Mouse (Mus musculus): Measurements from ENCODE around the gene Arl6ip6. TPM values are rescaled to one million over a fixed set of nuclear protein-coding genes. Genes with fewer than 3 reads are reported as not detected.

Gene Arl6ip6
- polyA plus RNA-seq, 2 experiments = 38.8 to 44.4 TPM

DNA sequence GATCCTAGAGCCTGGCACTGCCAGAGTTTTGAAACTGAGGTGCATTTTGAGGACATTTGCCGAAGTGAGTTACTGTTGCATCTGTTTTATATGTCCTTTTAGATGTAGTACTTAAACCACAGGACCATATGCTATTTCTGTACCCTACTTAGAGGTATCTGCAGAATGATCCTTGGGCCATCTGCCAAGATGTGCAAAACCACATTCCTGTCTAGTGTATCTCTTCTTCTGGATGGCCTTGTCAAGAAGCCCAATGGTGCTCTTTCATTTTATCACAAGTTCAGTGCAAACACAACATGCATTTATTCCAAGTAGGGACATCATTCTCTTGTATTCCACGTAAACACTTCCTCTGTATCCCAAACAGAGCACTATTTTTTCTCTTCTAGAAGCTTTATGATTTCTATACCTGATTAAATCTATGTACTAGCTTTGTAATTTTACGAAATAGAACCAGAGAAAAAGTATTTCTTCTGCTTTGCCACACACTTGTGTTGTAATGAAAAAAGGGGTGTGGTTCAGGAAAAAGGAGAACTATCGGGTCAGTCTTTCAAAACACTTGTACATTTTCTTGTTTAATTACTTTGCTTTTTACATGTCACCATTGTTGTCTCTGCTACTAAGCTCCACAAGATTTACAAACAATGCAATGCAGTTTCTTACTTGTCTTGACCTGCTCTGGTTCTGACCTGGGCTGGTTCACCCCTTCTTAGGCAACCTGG lies 8.8 kb downstream of the Arl6ip6 start:
- WGBS = 87% methylated on average over 4 of the region's 4 CpGs

DNA sequence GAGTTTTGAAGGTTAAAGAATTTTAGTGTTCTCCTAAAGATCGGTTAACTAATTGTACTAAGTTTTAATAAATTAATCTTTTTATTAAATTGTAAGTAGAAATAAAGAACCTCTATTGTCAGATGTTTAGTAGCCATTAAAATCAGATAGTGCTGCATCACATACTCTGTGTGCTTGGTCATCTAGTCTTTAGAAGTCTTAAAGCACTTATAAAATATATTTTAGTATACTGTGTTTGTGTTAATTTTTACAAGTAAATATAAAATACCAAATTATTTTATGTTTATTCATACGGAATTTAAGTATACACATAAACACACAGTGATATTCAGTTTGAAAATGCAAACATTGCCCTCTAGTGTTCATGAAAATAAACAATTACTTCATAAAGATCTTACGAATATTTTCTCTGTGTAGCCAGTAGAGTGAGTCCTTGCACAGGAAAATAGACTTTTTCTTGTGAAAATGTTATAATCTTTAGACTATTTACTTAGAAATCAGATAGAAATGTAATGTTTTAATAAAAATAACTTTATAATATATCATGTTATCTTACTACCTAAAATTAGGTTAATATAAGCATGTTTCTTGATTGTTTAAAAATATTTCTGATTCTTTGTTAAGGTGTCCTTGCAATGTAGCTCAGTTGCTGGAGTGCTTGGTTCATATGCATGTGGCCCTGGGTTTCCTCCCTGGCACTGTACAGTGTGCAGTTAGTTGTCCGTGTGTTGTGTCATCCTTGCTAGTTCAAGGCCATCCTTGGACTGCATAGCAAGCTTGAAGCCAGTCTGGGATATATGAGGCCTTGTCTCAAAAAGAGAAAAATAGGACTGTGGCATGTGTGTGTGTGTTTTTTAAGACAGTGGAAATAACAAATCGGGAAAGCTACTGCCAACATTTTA lies 13.1 kb downstream of the Arl6ip6 start:
- no peaks in the 10 kb centered on the region for H3K4me1 ChIP-seq (ENCODE audit: control insufficient read depth, insufficient read depth, low read length)
- 0 out of 2 replicates have a peak, but pooled peaks have one; percentile 34 for ATAC-seq (ENCODE audit: low FRiP score, low read depth)
- H3K9ac ChIP-seq (ENCODE audit: low read depth, low read length, severe bottlenecking) = no peak overlapping the region
- no peaks in the 10 kb centered on the region for H3K9me3 ChIP-seq (ENCODE audit: control insufficient read depth, low read length)
- H3K27ac ChIP-seq (replicated peaks; ENCODE audit: low read depth, low read length) = no peak overlapping the region
- TF ChIP-seq POLR2A (IDR thresholded peaks at IDR 0.05; ENCODE audit: borderline replicate concordance, extremely low read depth, insufficient read depth, insufficient read length) = no peak
- H3K27me3 ChIP-seq (ENCODE audit: control insufficient read depth, insufficient read depth, low read length) = no peaks in the 10 kb centered on the region
- H3K4me3 ChIP-seq (replicated peaks; ENCODE audit: low read length) = no peak overlapping the region
- peak; percentile 56 for DNase-seq (ENCODE audit: low spot score)
- H3K4me2 ChIP-seq (replicated peaks; ENCODE audit: low read depth, low read length, severe bottlenecking) = no peak overlapping the region
- H3K36me3 ChIP-seq (ENCODE audit: control insufficient read depth, insufficient read depth, low read length) = peaks cover 24% of the 10 kb centered on the region
- 70% methylated on average over 5 of the region's 5 CpGs for WGBS

More for the DNA sequence above, 8.8 kb downstream of the Arl6ip6 start:
- ATAC-seq (ENCODE audit: low FRiP score, low read depth) = no peak
- H3K9ac ChIP-seq (ENCODE audit: low read depth, low read length, severe bottlenecking) = no peak overlapping the region
- H3K36me3 ChIP-seq (ENCODE audit: control insufficient read depth, insufficient read depth, low read length) = peaks cover 40% of the 10 kb centered on the region
- no peak for DNase-seq (ENCODE audit: low spot score)
- no peak overlapping the region for H3K27ac ChIP-seq (replicated peaks; ENCODE audit: low read depth, low read length)
- TF ChIP-seq POLR2A (IDR thresholded peaks at IDR 0.05; ENCODE audit: borderline replicate concordance, extremely low read depth, insufficient read depth, insufficient read length) = no peak
- H3K9me3 ChIP-seq (ENCODE audit: control insufficient read depth, low read length) = no peaks in the 10 kb centered on the region
- H3K4me3 ChIP-seq (replicated peaks; ENCODE audit: low read length) = no peak overlapping the region
- H3K27me3 ChIP-seq (ENCODE audit: control insufficient read depth, insufficient read depth, low read length) = no peaks in the 10 kb centered on the region
- no peak overlapping the region for H3K4me2 ChIP-seq (replicated peaks; ENCODE audit: low read depth, low read length, severe bottlenecking)
- no peaks in the 10 kb centered on the region for H3K4me1 ChIP-seq (ENCODE audit: control insufficient read depth, insufficient read depth, low read length)

DNA sequence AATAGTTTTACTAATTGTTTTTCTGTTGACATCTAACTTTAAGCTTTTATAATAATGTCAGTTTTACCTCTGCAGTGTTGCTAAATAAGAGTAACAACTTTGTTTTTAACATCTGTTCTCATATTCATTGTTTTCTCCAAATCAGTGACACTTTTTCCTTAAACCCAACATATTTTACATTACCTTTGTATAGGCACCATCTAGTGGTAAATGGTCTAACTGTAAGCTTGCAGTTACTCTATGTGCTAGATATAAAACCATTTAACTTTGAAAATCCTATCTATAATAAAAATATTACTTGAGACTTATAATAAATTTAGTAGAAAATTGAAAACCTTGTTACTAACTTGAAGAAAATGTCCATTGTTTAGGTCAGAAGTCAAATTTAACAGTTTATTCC lies 15.2 kb downstream of the Arl6ip6 start:
- no peak overlapping the region for H3K9ac ChIP-seq (ENCODE audit: low read depth, low read length, severe bottlenecking)
- H3K4me2 ChIP-seq (replicated peaks; ENCODE audit: low read depth, low read length, severe bottlenecking) = no peak overlapping the region
- no peak overlapping the region for H3K27ac ChIP-seq (replicated peaks; ENCODE audit: low read depth, low read length)
- H3K36me3 ChIP-seq (ENCODE audit: control insufficient read depth, insufficient read depth, low read length) = peaks cover 16% of the 10 kb centered on the region
- no peak for TF ChIP-seq POLR2A (IDR thresholded peaks at IDR 0.05; ENCODE audit: borderline replicate concordance, extremely low read depth, insufficient read depth, insufficient read length)
- ATAC-seq (ENCODE audit: low FRiP score, low read depth) = no peak
- H3K4me3 ChIP-seq (replicated peaks; ENCODE audit: low read length) = no peak overlapping the region
- no peaks in the 10 kb centered on the region for H3K9me3 ChIP-seq (ENCODE audit: control insufficient read depth, low read length)
- no peak for DNase-seq (ENCODE audit: low spot score)
- H3K4me1 ChIP-seq (ENCODE audit: control insufficient read depth, insufficient read depth, low read length) = no peaks in the 10 kb centered on the region
- no peaks in the 10 kb centered on the region for H3K27me3 ChIP-seq (ENCODE audit: control insufficient read depth, insufficient read depth, low read length)

DNA sequence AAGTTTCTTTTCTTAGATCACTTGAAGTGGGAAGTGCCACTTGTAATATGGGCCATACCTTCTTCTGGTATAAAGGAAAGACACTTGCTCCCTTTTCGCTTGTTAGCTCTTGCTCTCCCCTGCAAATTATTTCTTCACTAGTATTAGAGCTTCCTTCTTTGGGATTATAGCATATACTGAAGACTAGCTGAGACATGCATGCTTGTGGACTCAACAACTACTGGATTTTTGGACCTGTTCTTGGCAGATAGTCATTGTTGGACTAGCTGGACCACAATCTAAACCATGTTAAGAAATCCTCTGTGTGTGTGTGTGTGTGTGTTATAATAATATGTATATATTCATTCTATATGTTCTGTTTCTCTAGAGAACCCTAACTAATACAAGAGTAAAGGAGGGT lies 22.0 kb downstream of the Arl6ip6 start:
- DNase-seq (ENCODE audit: low spot score) (no peak), ATAC-seq (ENCODE audit: low FRiP score, low read depth) (no peak)
- Histone ChIP-seq H3K27ac (replicated peaks; ENCODE audit: low read depth, low read length) (no peak overlapping the region), H3K4me1 (ENCODE audit: control insufficient read depth, insufficient read depth, low read length) (no peaks in the 10 kb centered on the region), H3K36me3 (ENCODE audit: control insufficient read depth, insufficient read depth, low read length) (peaks cover 33% of the 10 kb centered on the region), H3K9ac (ENCODE audit: low read depth, low read length, severe bottlenecking) (no peak overlapping the region), H3K9me3 (ENCODE audit: control insufficient read depth, low read length) (no peaks in the 10 kb centered on the region), H3K27me3 (ENCODE audit: control insufficient read depth, insufficient read depth, low read length) (no peaks in the 10 kb centered on the region), H3K4me2 (replicated peaks; ENCODE audit: low read depth, low read length, severe bottlenecking) (no peak overlapping the region), H3K4me3 (replicated peaks; ENCODE audit: low read length) (no peak overlapping the region)
- 98% methylated on average over 1 of the region's 1 CpGs for WGBS
- TF ChIP-seq POLR2A (IDR thresholded peaks at IDR 0.05; ENCODE audit: borderline replicate concordance, extremely low read depth, insufficient read depth, insufficient read length) = no peak

DNA sequence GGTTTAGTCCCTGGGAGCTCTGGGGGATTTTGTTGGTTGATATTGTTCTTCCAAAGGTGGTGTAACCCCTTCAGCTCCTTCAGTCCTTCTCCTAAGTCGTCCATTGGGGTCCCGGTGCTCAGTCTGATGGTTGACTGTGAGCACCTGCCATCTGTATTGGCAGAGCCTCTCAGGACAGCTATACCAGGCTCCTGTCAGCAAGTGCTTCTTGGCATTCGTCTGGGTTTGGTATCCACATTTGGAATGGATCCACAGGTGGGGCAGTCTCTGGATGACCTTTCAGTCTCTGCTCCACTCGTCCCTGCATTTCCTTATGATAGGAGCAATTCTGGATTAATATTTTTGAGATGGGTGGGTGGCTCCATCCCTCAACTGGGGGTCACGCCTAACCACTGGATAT lies 30.7 kb downstream of the Arl6ip6 start:
- WGBS = 93% methylated on average over 5 of the region's 5 CpGs
- Histone ChIP-seq H3K4me1 (ENCODE audit: control insufficient read depth, insufficient read depth, low read length) (no peaks in the 10 kb centered on the region), H3K9me3 (ENCODE audit: control insufficient read depth, low read length) (no peaks in the 10 kb centered on the region), H3K4me2 (replicated peaks; ENCODE audit: low read depth, low read length, severe bottlenecking) (no peak overlapping the region), H3K9ac (ENCODE audit: low read depth, low read length, severe bottlenecking) (no peak overlapping the region), H3K27ac (replicated peaks; ENCODE audit: low read depth, low read length) (no peak overlapping the region), H3K36me3 (ENCODE audit: control insufficient read depth, insufficient read depth, low read length) (peaks cover 11% of the 10 kb centered on the region), H3K27me3 (ENCODE audit: control insufficient read depth, insufficient read depth, low read length) (no peaks in the 10 kb centered on the region), H3K4me3 (replicated peaks; ENCODE audit: low read length) (no peak overlapping the region)
- ATAC-seq (ENCODE audit: low FRiP score, low read depth) (no peak), DNase-seq (ENCODE audit: low spot score) (no peak)
- no peak for TF ChIP-seq POLR2A (IDR thresholded peaks at IDR 0.05; ENCODE audit: borderline replicate concordance, extremely low read depth, insufficient read depth, insufficient read length)
